Mouse (Mus musculus) fat pad, adult 2 months (tissue): ENCODE measurements around the gene Sox6.

Source experiments
- DNase-seq: peaks from one replicate; pipeline ENCODE4 v3.0.0-alpha.2; 2011; ENCODE audit warnings: low read depth, low spot score; ENCODE audit errors: extremely low read depth

The Sox6 gene

DNA sequence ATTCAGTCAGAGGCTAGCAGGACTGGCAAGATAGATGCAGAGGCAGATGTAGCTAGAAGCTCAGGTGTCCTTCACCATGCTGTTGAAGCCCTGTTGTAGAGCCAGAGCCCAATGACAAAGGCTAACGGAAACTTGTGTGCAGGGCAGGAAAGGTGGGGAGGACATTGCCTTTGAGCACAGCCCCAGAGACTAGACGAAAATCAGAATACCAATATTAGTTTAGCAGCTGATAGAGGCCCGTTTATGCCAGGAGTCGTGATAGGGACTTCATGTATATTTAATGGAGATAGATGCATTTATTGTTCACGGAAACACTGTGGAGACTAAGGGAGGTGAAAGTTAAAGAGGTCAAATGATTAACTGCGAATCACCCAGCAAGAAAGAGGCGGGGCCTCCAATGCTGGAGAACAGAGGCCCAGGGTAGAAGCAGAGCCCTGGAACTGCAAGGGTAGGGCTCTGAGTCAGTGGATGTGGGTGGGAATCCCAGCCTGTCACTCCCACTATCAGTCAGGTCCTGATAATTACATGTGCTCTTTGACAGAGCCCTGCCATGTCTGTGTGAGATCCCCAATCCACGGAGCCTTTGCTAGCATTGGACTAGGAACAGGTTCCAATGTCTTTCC is 590.1 kb downstream of the Sox6 start:
- no peak for DNase-seq

DNA sequence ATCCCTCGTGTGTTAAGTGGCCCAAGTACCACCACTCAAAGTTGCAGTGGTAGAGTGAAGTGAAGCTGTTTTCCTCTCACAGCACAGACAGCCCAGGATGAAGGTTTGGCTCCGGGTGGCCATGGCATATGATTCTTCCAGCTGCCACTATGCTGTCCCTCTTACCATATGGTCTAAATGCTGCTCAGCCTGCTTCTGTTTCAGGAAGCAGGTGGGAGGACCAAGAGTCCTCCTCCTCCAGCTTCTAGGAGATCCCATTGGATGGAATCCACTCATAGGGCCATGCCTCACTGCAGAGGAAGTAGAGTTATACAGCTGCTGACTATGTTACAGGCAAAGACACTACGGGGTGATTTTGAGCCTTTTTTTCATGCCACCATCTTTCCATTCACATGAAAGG is 591.5 kb downstream of the Sox6 start:
- DNase-seq: no peak

DNA sequence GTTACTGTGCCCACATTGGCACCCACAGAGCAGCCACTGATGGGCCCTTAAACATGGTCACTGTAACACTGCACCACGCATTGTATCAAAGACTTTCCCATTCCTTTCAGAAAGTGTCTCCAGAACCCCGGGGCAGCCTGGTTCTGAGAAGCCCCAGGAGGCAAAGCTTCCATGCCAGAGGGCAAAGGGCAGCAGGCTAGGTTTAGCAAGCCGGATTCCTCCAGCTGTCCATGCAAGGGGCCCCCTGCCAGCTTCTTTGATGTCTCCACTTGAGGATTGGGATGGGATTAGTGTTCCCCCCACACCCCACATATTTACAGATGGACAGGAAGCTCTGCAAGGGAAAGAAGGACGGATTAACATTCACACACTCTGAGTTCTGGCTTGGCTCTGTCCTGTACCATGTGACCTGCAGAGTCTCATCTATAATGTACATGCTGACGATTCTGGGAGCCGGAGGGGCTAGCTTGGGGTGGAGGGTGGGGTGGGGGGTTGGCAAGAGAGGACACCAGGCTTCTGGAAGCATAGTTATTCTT is 592.0 kb downstream of the Sox6 start:
- no peak for DNase-seq

DNA sequence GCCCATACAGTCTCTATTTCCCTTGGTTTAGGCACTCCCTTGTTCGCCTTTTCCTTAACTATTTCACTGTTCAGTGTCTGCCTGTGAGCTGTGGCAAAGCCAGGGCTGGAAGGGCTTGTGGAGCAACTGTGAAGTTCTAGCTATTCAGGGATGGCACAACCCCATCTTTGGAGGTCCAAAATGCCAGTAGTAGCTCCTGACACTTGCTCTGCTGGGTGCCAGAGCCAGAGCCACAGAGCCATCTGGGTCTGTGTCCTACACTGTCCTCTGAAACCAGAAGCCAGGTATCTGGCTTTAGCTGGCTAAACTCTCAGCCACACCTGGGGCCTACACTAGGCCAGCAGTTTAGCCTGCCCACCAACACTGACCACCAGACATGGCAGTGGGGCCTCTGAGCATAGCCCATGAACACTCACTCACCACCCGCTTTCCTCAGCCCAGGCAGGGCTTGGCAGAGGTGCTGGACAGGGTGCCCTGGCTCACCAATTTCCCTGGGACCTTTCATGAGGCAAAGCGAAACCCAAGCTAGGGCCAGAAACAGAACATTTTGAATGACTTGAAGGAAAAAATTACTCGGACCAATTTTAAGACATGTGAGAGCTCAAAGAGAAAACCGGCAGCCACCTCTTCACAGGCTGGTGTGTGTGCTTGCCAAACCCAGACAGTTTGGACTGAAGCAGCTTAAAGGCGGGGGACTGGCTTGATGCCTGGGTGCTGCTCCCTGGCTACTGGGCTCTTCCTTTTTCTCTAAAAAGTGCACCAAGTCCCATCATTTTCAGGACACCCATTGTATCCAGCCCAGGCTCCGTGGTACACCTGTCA is 612.2 kb downstream of the Sox6 start:
- no peak for DNase-seq

DNA sequence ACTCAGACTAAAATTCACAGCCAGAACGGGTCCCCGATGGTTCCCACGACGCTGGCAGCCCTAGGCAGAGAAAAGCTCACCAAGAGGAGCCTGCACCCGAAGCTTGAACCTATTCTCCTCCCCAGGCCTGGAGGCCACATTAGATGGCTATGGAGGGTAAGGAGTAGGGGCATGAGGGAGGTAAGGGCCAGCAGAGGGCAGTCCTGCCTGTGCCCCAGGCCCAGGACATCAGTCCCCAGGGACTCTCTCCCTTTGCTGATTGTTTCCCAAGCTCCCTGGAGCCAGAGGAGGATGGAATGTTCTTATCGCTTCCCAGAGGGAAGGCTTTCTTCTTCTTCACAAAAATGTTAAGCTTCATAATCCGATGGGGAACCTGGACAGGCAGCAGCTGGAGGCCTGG is 615.8 kb downstream of the Sox6 start:
- DNase-seq: no peak

DNA sequence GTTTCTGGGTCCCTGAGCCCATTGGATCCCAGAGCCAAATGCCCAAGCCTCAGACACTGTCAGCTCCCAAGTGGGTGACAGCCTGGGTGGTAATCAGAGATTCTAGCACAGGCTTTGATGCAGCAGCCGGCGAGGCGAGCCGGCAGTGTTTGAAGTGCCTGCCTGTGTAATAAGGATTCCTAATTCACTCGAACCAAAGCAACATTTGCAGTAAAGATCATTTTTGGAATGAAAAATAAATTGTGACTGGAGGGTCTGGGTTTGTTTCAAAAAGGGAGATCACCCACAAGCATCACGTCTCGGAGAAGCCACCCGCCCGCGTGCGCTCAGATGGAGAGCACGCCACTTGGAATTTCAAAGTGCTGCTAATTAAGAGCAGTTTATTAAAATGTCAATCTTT is 617.6 kb downstream of the Sox6 start:
- DNase-seq: no peak
